Mouse (Mus musculus) neural tube, embryonic 10.5 days (tissue): ENCODE measurements around the gene Creb5.
A peak's percentile ranks its signal among the peaks of the same experiment; 100 is the strongest.

Source experiments
- DNase-seq: peaks from one replicate; pipeline ENCODE4 v3.0.0-alpha.2; 2017; ENCODE audit warnings: low spot score; ENCODE audit errors: extremely low spot score

Creb5 gene

DNA sequence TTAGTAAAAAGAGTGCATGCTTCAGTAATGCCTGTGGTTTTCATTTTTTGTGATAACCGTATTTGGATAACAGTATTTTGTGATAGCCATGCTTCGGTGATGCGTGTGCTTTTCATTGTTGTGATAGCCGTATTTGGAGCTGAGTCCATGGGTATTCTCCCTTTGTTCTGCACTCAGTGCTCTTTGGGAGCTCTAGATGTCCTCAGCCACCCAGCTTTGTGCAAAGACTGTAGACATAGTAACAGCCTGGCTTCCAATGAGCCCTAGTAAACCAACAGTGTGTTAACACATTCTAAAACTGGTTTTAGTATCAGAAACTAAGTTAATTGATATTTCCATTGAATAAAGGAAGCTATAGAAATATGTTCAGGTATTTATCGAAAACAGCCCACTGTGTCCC lies 254.7 kb downstream of the Creb5 start:
- no peak for DNase-seq

DNA sequence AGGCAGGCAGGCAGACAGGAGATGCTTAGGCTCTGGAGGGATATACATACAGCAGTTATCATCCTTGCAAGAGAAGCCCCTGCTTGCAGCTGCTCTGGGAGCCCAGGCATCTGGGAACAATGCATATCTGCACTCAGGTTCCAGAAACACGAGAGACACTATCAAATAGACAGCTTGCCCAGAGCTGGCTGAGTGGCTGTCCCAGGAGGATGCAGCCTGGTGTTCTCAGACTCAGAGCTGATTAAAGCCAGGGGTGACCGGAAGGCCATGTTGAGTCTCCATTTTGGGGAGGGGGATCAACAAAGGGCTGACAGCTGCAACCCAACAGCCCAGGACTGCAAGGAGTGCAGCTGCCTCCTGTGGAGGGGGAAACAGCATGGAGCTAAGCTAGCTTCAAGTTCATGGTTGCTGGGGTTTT lies 258.4 kb downstream of the Creb5 start:
- peak; percentile 43 for DNase-seq

DNA sequence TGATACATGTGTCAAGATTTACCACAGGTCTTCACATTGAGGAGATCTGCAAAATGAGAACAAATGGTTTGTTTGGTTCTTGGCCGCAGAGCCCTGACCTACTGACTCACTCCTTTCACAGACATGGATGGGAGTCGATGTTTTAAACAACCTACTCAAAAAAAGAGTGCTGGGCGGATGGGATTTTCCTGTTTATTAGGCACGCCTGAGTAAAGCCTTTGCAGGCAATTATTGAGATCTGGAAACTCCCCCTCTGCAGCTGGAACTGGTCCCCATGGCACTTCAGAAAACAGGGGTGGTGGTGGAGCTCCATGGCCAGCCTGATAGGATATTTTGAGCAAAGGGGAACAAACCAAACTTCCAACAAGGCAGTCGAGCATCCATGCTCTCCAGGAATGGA lies 258.9 kb downstream of the Creb5 start:
- DNase-seq = no peak

GRCm38 (mm10) chr6:53548236-53548635 lies 261.2 kb downstream of the Creb5 start:
- no peak for DNase-seq

DNA sequence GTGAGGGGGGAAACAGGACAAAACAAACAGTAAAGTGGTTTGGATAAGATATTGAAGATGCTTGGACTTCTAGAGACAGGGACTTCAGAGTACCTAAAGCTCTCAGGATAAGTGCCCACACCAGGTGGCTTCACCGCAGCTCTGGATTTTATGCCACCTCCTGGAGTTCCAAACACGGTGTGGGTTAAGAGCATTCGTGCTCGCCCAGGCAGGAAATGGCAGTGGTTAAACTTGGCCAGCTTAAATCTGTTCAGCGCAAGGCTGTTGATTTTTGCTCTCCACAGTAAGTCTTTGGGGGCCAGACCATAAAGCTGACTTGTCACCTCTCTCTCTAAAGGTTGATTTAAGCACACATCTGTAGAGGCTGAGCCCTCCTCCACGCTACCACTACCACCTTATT lies 262.3 kb downstream of the Creb5 start:
- DNase-seq = no peak

GRCm38 (mm10) chr6:53556050-53556449 lies 269.0 kb downstream of the Creb5 start:
- DNase-seq = no peak

DNA sequence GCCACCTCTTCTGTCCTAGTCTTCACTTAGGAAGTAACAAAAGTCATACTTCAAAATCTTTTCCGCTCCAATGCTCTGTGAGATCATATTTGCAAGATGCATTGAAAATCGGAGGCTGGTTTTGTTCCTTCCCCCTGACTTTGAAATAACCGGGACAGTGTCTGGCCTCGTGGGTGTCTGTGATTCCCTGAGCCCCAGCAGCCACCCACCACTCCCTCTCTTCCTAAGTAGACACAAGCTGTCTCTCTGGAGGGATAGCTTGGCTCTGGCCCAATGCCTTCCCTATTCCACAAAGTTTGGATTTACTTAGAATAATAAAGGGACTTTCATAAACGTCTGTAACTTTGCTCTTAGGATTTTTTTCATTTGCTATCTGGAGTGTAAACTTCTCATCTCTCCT lies 273.9 kb downstream of the Creb5 start:
- no peak for DNase-seq

GRCm38 (mm10) chr6:53562586-53562985 lies 275.5 kb downstream of the Creb5 start:
- no peak for DNase-seq

DNA sequence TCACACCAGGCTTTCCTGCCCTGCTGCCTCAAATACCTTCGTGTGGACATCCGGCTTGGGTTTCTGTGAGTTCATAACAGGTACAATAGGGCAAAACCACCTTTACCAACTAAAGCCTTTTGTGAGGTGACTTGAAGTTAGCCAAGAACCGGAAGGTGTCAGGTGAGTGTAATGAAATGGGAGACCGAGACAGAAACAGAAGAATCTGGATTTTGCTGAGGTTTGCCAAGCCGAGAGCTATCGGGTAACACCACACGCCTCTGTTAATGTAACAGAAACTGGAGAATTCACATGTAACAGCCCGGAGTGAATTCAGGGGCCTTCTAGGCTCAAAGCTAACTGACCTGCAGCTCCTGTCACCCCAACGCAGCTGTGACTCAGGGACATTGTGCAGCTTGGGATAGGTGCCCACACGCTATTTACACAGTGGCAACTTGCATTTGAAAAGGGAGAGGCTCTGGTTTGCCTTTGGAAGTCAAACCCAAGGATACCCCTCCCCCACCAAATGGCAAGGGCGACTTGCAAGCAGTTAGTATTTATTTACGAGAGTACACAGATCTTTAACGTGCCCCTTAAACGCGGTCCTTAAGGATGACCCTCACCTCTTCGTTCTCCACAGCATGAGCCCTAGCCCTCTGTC lies 276.6 kb downstream of the Creb5 start:
- no peak for DNase-seq

DNA sequence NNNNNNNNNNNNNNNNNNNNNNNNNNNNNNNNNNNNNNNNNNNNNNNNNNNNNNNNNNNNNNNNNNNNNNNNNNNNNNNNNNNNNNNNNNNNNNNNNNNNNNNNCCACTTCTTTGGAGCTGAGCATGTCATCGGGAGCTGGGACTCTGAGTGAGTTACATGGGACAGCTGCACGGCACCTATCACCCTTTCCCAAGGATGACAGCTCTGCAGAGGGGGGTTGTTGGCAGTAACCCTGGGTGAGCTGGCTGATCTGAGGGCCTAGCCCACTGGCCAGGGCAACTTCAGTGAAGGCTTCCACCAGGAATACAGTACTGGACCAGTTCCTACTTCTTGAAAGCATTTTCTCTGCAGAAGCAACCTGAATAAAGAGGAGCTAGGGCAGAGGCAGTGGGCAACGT lies 282.4 kb downstream of the Creb5 start:
- no peak for DNase-seq

DNA sequence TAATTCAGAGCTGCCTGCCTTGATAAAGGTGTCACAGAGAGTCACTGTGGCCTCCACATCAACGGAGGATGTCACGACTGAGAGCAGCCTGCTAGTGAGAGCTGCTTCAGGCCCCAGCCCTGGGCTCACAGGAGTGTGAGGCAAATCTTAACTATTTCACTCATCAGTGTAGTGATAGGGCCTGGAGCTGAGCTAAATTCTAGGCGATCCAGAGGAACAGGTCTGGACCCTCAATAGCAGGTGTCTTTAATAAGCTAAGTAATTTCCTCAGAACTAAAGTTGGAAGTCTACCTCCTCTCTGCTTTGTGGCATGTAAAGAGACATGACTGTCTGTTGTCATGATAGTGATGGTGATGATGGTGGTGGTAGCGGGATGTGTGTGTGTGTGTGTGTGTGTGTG lies 283.8 kb downstream of the Creb5 start:
- DNase-seq = no peak

- no peak for DNase-seq
Observed at GRCm38 (mm10) chr6:53571571-53572122, 284.6 kb downstream of the Creb5 start.

DNA sequence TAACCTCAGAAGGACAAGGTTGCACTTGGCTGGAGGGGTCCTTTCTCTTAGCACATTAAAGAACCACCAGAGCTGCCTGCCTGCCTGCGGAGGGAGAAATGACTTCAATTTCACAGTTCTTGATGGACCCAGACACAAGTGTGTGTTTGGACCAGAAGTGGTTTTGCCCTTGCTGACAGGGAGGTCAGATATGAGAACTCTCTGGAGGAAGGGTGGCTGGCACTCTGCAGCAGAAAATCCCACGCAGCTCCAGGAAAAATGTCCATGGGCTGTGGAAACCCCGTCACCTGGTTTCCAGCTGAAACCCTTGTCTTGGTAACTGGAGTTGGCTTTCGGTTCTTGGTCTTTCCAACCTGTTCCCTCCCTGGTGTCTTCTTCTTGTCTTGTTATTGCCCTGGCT lies 285.4 kb downstream of the Creb5 start:
- DNase-seq = no peak

DNA sequence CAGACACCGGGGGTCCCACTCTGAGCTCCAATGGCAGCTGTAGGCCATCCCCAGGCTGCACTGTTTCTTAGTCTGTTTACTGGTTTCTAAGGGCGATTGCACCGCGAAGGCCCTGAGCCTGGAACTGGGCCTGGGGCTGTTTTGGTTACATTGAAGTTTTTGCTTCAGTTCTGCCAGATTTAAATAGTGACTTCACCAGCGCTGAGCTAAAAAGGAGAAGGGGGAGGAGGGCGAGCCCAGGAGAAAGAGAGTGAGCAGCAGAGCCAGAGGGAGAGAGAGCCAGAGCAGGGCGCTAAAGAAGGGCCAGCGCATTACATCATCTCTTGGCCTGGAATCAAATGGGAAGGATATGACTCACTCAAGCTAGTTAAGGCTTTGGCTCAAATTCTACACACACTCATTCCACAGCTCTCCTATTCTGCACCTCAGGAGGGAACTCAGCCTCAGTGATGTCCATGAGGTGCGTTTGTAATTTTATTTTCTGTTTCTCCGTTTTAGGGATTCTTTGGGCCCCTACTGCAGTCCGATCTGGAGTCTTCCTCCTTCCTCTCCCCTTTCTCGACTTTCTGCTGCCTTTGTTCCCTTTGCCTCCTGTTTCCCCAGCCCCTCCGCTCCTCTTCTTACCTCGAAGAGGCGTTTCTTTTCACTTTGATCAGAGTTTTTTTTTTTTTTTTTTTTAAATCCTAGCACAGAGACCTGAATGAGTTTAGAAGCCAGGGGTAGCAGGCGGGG lies 286.1 kb downstream of the Creb5 start:
- peak; percentile 47 for DNase-seq

DNA sequence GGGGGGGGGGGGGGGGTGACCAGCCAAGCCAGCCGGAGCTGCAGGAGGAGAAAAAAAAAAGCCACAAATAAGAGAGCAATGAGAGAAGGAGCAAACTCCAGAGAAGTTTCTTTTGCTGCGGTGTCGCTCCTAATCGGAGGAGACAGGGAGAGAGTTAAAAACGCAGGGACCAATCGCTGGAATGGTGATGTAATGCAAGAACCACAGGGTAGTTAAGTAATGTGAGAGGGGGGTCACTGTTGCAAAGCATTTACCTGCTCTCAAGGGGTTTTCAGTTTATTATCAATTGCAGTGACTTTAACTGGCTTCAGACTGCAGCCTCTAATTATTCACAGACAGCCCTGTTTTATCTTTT lies 286.6 kb downstream of the Creb5 start:
- no peak for DNase-seq

GRCm38 (mm10) chr6:53574097-53574496 lies 287.0 kb downstream of the Creb5 start:
- no peak for DNase-seq

DNA sequence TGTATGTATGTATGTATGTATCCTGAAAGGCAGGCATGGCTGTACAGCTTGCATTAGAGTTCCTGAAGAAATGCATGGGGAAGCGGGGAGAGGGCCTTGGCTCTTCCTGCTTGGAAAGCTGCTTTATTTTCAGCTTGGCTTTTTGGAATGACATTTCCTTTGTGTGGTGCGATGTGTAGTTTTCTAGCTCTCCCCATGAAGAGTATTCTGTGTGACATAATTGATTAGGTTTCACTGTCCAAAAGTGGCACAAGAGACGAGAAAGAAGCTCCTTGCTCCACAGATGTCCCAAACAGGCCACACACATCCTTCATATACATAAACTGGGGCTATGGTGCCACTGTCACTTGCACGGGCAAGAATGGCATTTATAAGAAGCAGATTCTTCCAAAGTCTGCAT lies 288.1 kb downstream of the Creb5 start:
- DNase-seq = no peak

DNA sequence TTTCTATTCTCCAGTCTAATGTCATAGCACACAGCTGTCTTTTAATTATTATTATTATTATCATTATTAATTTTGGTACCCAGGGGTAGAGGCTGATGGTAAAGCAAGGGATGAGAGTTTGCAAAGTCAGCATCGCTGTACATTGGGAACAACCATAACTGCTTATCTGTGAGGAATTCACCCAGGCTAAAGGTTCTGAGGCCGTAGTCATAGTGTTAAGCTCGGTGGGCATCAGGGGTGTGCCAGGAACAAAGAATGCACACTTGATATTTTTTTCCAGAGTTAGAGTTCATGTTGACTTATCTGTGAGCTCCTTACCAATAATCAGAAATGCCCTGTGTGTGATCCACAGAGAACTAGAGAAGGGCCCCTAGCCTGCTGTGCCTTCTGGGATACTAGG lies 288.8 kb downstream of the Creb5 start:
- DNase-seq = no peak

- DNase-seq = no peak
Observed at GRCm38 (mm10) chr6:53576841-53577240, 289.8 kb downstream of the Creb5 start.

- no peak for DNase-seq
Observed at GRCm38 (mm10) chr6:53577776-53578175, 290.7 kb downstream of the Creb5 start.

- no peak for DNase-seq
Observed at GRCm38 (mm10) chr6:53580346-53580745, 293.3 kb downstream of the Creb5 start.

- DNase-seq = no peak
Observed at GRCm38 (mm10) chr6:53583234-53583875, 296.3 kb downstream of the Creb5 start.
